In the genomic region with DNA sequence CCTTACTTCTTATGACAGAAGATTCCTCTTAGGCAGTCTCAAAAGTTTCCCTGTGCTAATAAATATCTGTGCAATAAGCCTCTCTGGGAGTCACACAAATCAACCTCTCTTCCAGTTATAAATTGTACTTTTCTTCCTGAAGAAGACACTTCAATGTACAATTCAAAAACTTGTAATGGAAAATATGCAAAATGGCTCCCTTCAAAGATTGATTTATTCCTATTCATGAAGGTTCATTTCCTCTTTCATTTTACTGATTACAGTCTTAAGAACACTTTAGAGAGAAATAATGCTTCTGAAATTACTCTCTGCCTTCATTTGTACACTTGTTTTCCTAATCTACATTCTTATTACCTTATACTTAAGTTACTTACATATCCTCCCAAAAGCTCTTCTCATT, we compare ENCODE assay signal across 45 mouse cellular contexts. TPM values are rescaled to one million over a fixed set of nuclear protein-coding genes. Genes with fewer than 3 reads are reported as not detected.
"Had no signal": no experiment of that assay in that cellular context is flagged by ENCODE, and none has a peak within 500 bp of the region (broad histone marks: within the 10 kb centered on the region; RNA-seq: fewer than 3 reads in every experiment).

No protein-coding gene starts in this region.

- H3K27me3 ChIP-seq: heart, embryonic 12.5 days; heart, embryonic 13.5 days; heart, embryonic 15.5 days; hindbrain, embryonic 12.5 days; hindbrain, embryonic 13.5 days; hindbrain, embryonic 15.5 days; intestine, embryonic 15.5 days had no signal

- ATAC-seq: hindbrain, embryonic 16.5 days; hindbrain, postnatal 0 days; inflammation-experienced regulatory T-cells, adult 6 months; intestine, embryonic 15.5 days; intestine, embryonic 16.5 days; intestine, postnatal 0 days had no signal

- H3K27ac ChIP-seq: heart, embryonic 10.5 days; heart, embryonic 13.5 days; heart, embryonic 15.5 days; hindbrain, embryonic 10.5 days; hindbrain, embryonic 12.5 days; hindbrain, embryonic 13.5 days; hindbrain, embryonic 14.5 days; hindbrain, embryonic 15.5 days; hindbrain, postnatal 0 days; intestine, embryonic 15.5 days; kidney, embryonic 15.5 days; layer of hippocampus, adult 2 months; left cerebral cortex, adult 2 months had no signal

- H3K4me2 ChIP-seq: heart, embryonic 11.5 days; heart, embryonic 12.5 days; heart, embryonic 13.5 days; heart, embryonic 15.5 days; hindbrain, embryonic 12.5 days; hindbrain, embryonic 13.5 days; hindbrain, embryonic 14.5 days; hindbrain, embryonic 15.5 days; intestine, embryonic 15.5 days; kidney, embryonic 15.5 days had no signal

- H3K9ac ChIP-seq: heart, embryonic 12.5 days; heart, embryonic 13.5 days; heart, embryonic 15.5 days; hindbrain, embryonic 12.5 days; hindbrain, embryonic 13.5 days; hindbrain, embryonic 14.5 days; hindbrain, embryonic 15.5 days; intestine, embryonic 15.5 days; kidney, embryonic 15.5 days had no signal

- DNase-seq: heart, postnatal 10 days; heart, postnatal 14 days; heart, postnatal 36 days; heart, postnatal 4 days; kidney, adult 11 months; kidney, adult 18-20 months; kidney, adult 2 months; kidney, adult 8-10 months; kidney, adult 9 months; kidney, postnatal 10 days; kidney, postnatal 25 days; kidney, postnatal 36 days; kidney, postnatal 4 days; layer of hippocampus, adult 9-11 months; layer of hippocampus, postnatal 36 days had no signal

- H3K9me3 ChIP-seq: heart, embryonic 10.5 days; heart, embryonic 12.5 days; heart, embryonic 13.5 days; heart, embryonic 15.5 days; hindbrain, embryonic 10.5 days; hindbrain, embryonic 12.5 days; hindbrain, embryonic 13.5 days; hindbrain, embryonic 15.5 days; intestine, embryonic 15.5 days; kidney, embryonic 15.5 days had no signal

- H3K36me3 ChIP-seq: heart, embryonic 10.5 days; heart, embryonic 12.5 days; heart, embryonic 13.5 days; heart, embryonic 15.5 days; hindbrain, embryonic 10.5 days; hindbrain, embryonic 12.5 days; hindbrain, embryonic 13.5 days; hindbrain, embryonic 15.5 days; intestine, embryonic 15.5 days; kidney, embryonic 15.5 days had no signal

- H3K4me3 ChIP-seq: heart, embryonic 10.5 days; heart, embryonic 12.5 days; heart, embryonic 13.5 days; heart, embryonic 15.5 days; hindbrain, embryonic 10.5 days; hindbrain, embryonic 12.5 days; hindbrain, embryonic 13.5 days; hindbrain, embryonic 15.5 days; intestine, embryonic 15.5 days; kidney, embryonic 15.5 days; layer of hippocampus, adult 2 months; left cerebral cortex, adult 2 months had no signal

- H3K4me1 ChIP-seq: heart, embryonic 10.5 days; heart, embryonic 12.5 days; heart, embryonic 13.5 days; heart, embryonic 15.5 days; hindbrain, embryonic 10.5 days; hindbrain, embryonic 12.5 days; hindbrain, embryonic 13.5 days; hindbrain, embryonic 15.5 days; intestine, embryonic 15.5 days; kidney, embryonic 15.5 days had no signal

RNA-seq across cellular contexts. Expression of a gene that starts 4.0 kb away (rescaled TPM):
- total RNA-seq: heart, postnatal 4 days; hindbrain, postnatal 0 days; layer of hippocampus, adult 18-20 months; layer of hippocampus, adult 2 months; layer of hippocampus, adult 8-10 months; layer of hippocampus, postnatal 10 days; layer of hippocampus, postnatal 14 days; layer of hippocampus, postnatal 25 days; layer of hippocampus, postnatal 36 days; left cerebral cortex, adult 18-20 months; left cerebral cortex, adult 2 months had no signal
- polyA plus RNA-seq: heart, embryonic 10.5 days; heart, embryonic 11.5 days; heart, embryonic 12.5 days; heart, embryonic 13.5 days; heart, embryonic 14.5 days; heart, postnatal 0 days; hindbrain, embryonic 10.5 days; hindbrain, embryonic 11.5 days; hindbrain, embryonic 12.5 days; hindbrain, embryonic 13.5 days; hindbrain, embryonic 14.5 days; hindbrain, embryonic 15.5 days; hindbrain, embryonic 16.5 days; hindbrain, postnatal 0 days; intestine, embryonic 14.5 days; intestine, postnatal 0 days; kidney, embryonic 14.5 days had no signal
